Mouse (Mus musculus) forebrain, embryonic 16.5 days (tissue): ENCODE data around the gene Myo1d. TPM values are rescaled to one million over a fixed set of nuclear protein-coding genes. Genes with fewer than 3 reads are reported as not detected.

Experiments used
- ATAC-seq: fragments of 200-750 bp; cut with Nextera tagmentation; 2 replicates; pipeline ENCODE4 v1.8.0; 2017; ENCODE audit warnings: mild to moderate bottlenecking, moderate library complexity
- H3K27ac ChIP-seq: fragments of 300-500 bp; sonication (generic); 2 replicates; pipeline ENCODE4 v1.5.1; 2014; ENCODE audit warnings: low read length, control low read depth
- H3K27me3 ChIP-seq: fragments of 300-500 bp; sonication (generic); replicated peaks from 2 replicates; pipeline ENCODE4 v1.6.1; 2014; ENCODE audit warnings: low read length; ENCODE audit not compliant: control insufficient read depth, insufficient read depth
- H3K36me3 ChIP-seq: fragments of 300-500 bp; sonication (generic); 2 replicates; pipeline ENCODE4 v1.6.1; 2014; ENCODE audit not compliant: control insufficient read depth, insufficient read depth
- H3K4me1 ChIP-seq: fragments of 300-500 bp; sonication (generic); replicated peaks from 2 replicates; pipeline ENCODE4 v1.6.1; 2014; ENCODE audit warnings: low read length; ENCODE audit not compliant: control insufficient read depth, insufficient read depth
- H3K4me2 ChIP-seq: fragments of 300-500 bp; sonication (generic); 2 replicates; pipeline ENCODE4 v1.6.1; 2014; ENCODE audit warnings: mild to moderate bottlenecking, low read length, control low read depth
- H3K4me3 ChIP-seq: fragments of 300-500 bp; sonication (generic); replicated peaks from 2 replicates; pipeline ENCODE4 v1.5.1; 2014; ENCODE audit warnings: mild to moderate bottlenecking, low read length, control low read depth
- H3K9ac ChIP-seq: fragments of 300-500 bp; sonication (generic); replicated peaks from 2 replicates; pipeline ENCODE4 v1.6.1; 2014; ENCODE audit warnings: low read depth, low read length, control low read depth
- H3K9me3 ChIP-seq: fragments of 300-500 bp; sonication (generic); 2 replicates; pipeline ENCODE4 v1.6.1; 2016; ENCODE audit warnings: low read length; ENCODE audit not compliant: control insufficient read depth
- WGBS: fragments of 180-500 bp; shearing (Covaris S2); extraction: QIAGEN DNeasy Blood & Tissue Kit; methylation state at CpG from one replicate; pipeline ENCODE4 v1.1.7; 2014; 5-methylcytosine and 5-hydroxymethylcytosine counted together
- polyA plus RNA-seq: library from polyadenylated mRNA; unstranded; fragments of >200 nt; fragmentation: Nextera tagmentation; extraction: Ambion mirVana; gene quantifications from 2 replicates; pipeline ENCODE4 v1.2.1, GENCODE M21; 2015

Myo1d gene
- polyA plus RNA-seq, 1 experiment from 2014 or later: 2.2 TPM

GRCm38 (mm10) chr11:80772595-80773210 lies 7.1 kb downstream of the Myo1d start:
- Histone ChIP-seq H3K9me3 (no peaks in the 10 kb centered on the region), H3K36me3 (no peaks in the 10 kb centered on the region), H3K4me1 (no peaks in the 10 kb centered on the region), H3K4me2 (no peak overlapping the region), H3K27ac (no peak overlapping the region), H3K9ac (no peak overlapping the region), H3K27me3 (no peaks in the 10 kb centered on the region), H3K4me3 (no peak overlapping the region)
- WGBS: 85% methylated on average over 6 of the region's 6 CpGs
- no peak for ATAC-seq

DNA sequence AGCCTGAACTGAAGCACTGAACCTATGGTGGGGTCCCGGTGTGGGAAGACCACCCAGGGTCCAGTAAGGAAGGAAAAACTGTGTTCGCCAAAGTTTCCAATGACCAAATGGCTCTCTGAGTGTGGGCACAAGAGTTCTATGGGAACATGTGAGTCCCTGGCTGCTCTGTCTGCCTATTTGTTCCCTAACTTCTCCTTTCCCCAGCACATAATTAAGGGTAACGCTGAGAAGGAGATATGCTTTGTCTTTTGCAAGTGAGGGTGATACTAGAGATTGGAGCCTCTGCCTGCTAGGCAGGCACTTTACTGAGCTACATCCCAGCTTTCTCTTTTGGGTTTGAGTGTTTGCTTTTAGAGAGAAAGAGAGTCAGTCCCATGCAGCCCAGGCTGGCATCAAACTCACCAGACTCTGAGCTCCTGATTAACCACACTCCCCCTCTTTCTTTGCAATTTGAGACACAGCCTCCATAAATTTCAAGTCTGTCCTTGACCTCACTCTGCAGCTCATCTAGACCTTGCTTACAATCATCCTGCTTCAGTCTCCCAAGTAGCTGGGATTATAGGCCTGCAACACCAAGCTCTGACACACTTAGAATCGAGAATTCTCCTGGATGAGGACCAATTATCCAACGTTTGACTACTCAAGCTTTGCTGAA lies 8.1 kb downstream of the Myo1d start:
- Histone ChIP-seq H3K36me3 (no peaks in the 10 kb centered on the region), H3K4me1 (no peaks in the 10 kb centered on the region), H3K27me3 (no peaks in the 10 kb centered on the region), H3K4me3 (no peak overlapping the region), H3K4me2 (no peak overlapping the region), H3K27ac (no peak overlapping the region), H3K9ac (no peak overlapping the region), H3K9me3 (no peaks in the 10 kb centered on the region)
- WGBS: 77% methylated on average over 5 of the region's 5 CpGs
- ATAC-seq: no peak

DNA sequence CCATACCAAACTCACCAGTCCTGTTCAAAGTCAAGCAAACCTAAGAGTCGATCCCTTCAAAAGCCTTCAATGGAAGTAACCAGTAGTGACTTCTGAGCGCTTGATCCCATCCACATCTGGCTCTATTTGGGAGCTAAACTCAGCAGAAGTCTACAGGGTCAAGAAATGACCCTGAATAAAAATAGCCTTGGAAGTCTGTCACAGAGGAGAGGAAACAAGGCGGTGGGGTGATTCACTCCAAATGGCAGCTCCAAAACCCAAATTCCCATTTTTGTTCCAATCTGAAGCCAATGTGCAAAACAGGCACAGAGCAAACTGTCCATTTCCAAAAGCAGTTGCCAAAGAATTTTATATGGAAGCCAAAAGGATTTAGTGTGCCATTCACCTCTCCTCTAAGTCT lies 8.6 kb downstream of the Myo1d start:
- Histone ChIP-seq H3K9me3 (no peaks in the 10 kb centered on the region), H3K4me3 (no peak overlapping the region), H3K4me2 (no peak overlapping the region), H3K27ac (no peak overlapping the region), H3K4me1 (no peaks in the 10 kb centered on the region), H3K27me3 (no peaks in the 10 kb centered on the region), H3K9ac (no peak overlapping the region), H3K36me3 (no peaks in the 10 kb centered on the region)
- ATAC-seq: no peak
- 88% methylated on average over 3 of the region's 3 CpGs for WGBS

GRCm38 (mm10) chr11:80767320-80767617 lies 12.6 kb downstream of the Myo1d start:
- H3K4me1 ChIP-seq: no peaks in the 10 kb centered on the region
- H3K9me3 ChIP-seq: no peaks in the 10 kb centered on the region
- no peak for ATAC-seq
- no peak overlapping the region for H3K4me3 ChIP-seq
- H3K27me3 ChIP-seq: no peaks in the 10 kb centered on the region
- H3K9ac ChIP-seq: no peak overlapping the region
- WGBS: 82% methylated on average over 3 of the region's 3 CpGs
- no peak overlapping the region for H3K4me2 ChIP-seq
- no peak overlapping the region for H3K27ac ChIP-seq
- no peaks in the 10 kb centered on the region for H3K36me3 ChIP-seq

DNA sequence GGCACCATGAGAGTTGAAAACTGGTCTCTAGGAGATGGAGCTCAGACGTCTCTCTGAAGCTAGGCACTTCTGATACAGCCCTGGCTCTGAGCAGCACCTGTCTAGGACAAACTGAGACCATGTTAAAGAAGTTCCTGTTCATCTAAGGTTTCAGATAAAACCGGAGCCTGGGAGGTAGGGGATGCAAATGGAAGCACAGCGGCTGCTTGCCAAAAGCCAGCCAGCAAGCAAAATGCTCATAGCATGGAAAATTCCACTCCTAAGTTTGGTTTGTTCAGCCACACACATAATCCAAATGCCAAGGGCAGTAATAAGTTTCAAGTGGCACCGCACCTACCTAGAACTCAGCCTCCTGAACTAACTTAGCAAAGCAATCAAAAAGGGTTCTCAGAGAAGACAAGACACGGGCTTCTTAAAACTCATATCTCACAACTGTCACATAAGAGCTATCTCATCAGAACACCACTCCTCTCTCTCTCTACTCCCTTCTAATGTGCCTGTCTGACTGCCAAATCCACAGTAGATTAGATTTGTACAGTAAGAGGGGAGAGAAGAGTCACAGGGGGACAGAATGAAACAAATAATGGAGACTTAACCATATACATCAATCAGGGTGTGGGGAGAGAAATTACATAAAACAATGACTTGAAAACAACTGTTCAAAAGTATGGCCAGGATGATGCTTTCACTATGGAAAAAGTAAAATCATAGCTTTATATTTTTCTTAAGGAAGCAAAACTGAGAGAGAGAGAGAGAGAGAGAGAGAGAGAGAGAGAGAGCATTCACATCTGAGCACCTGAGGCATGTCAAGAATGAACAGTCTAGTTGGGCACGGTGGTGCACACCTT lies 13.1 kb downstream of the Myo1d start:
- H3K27me3 ChIP-seq: no peaks in the 10 kb centered on the region
- no peak overlapping the region for H3K4me3 ChIP-seq
- H3K4me2 ChIP-seq: no peak overlapping the region
- no peaks in the 10 kb centered on the region for H3K36me3 ChIP-seq
- H3K4me1 ChIP-seq: no peaks in the 10 kb centered on the region
- H3K9me3 ChIP-seq: no peaks in the 10 kb centered on the region
- no peak for ATAC-seq
- no peak overlapping the region for H3K9ac ChIP-seq
- WGBS: 90% methylated on average over 6 of the region's 6 CpGs
- no peak overlapping the region for H3K27ac ChIP-seq

DNA sequence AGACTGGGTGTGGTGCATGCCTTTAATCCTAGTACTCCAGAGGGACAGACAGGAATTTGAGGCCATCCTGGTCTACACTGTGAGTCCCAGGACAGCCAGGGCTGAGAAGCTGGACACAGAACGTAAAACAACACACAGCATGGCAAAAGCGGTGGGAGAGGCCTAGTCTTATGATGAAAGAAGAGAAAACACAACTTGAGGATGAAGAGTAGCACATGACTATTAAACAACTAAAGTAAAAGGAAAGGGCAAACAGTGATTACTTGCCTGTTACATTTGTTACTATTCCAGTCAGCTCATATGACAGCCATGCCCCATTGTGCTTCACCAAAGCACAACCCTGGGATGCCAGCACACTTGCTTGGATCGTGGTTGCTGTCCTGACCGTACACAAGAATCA lies 13.8 kb downstream of the Myo1d start:
- Histone ChIP-seq H3K27me3 (no peaks in the 10 kb centered on the region), H3K4me3 (no peak overlapping the region), H3K9ac (no peak overlapping the region), H3K36me3 (no peaks in the 10 kb centered on the region), H3K4me2 (no peak overlapping the region), H3K27ac (no peak overlapping the region), H3K4me1 (no peaks in the 10 kb centered on the region), H3K9me3 (no peaks in the 10 kb centered on the region)
- ATAC-seq: no peak
- 87% methylated on average over 4 of the region's 4 CpGs for WGBS

GRCm38 (mm10) chr11:80762066-80762465 lies 17.8 kb downstream of the Myo1d start:
- Histone ChIP-seq H3K36me3 (no peaks in the 10 kb centered on the region), H3K4me2 (no peak overlapping the region), H3K27me3 (no peaks in the 10 kb centered on the region), H3K9me3 (no peaks in the 10 kb centered on the region), H3K9ac (no peak overlapping the region), H3K27ac (no peak overlapping the region), H3K4me1 (no peaks in the 10 kb centered on the region), H3K4me3 (no peak overlapping the region)
- WGBS: 82% methylated on average over 4 of the region's 4 CpGs
- ATAC-seq: no peak

- Histone ChIP-seq H3K4me2 (no peak overlapping the region), H3K9ac (no peak overlapping the region), H3K4me3 (no peak overlapping the region), H3K36me3 (no peaks in the 10 kb centered on the region), H3K9me3 (no peaks in the 10 kb centered on the region), H3K27me3 (no peaks in the 10 kb centered on the region), H3K27ac (no peak overlapping the region), H3K4me1 (no peaks in the 10 kb centered on the region)
- 71% methylated on average over 3 of the region's 3 CpGs for WGBS
- ATAC-seq: no peak
Measured at GRCm38 (mm10) chr11:80761285-80761974, 18.4 kb downstream of the Myo1d start.

GRCm38 (mm10) chr11:80759023-80759422 lies 20.8 kb downstream of the Myo1d start:
- no peak overlapping the region for H3K4me3 ChIP-seq
- no peak for ATAC-seq
- H3K4me1 ChIP-seq: no peaks in the 10 kb centered on the region
- H3K4me2 ChIP-seq: no peak overlapping the region
- H3K9me3 ChIP-seq: no peaks in the 10 kb centered on the region
- H3K27me3 ChIP-seq: no peaks in the 10 kb centered on the region
- 95% methylated on average over 3 of the region's 3 CpGs for WGBS
- no peak overlapping the region for H3K9ac ChIP-seq
- no peaks in the 10 kb centered on the region for H3K36me3 ChIP-seq
- H3K27ac ChIP-seq: no peak overlapping the region
